ENCODE assay signal across 9 mouse cellular contexts in genomic region chr8:13492198-13492995, GRCm38 (mm10). TPM values are rescaled to one million over a fixed set of nuclear protein-coding genes. Genes with fewer than 3 reads are reported as not detected.
DNase-seq lines count a peak whose midpoint lies in the region; ATAC-seq and TF ChIP-seq lines count a peak whose summit lies in the region.
"Had no signal": no experiment of that assay in that cellular context is flagged by ENCODE, and none has a peak within 500 bp of the region (broad histone marks: within the 10 kb centered on the region; RNA-seq: fewer than 3 reads in every experiment).

No protein-coding gene starts in this region.

- TF ChIP-seq POLR2A in kidney, adult 2 months (IDR thresholded peaks at IDR 0.05; ENCODE audit: low read depth, low read length), result no peak

- H3K36me3 ChIP-seq in midbrain, embryonic 14.5 days (ENCODE audit: control insufficient read depth, insufficient read depth, low read length), result no peaks in the 10 kb centered on the region
- no peaks in the 10 kb centered on the region for H3K36me3 ChIP-seq in midbrain, embryonic 11.5 days (ENCODE audit: control insufficient read depth, insufficient read depth, low read length)
- H3K36me3 ChIP-seq in kidney, adult 2 months (ENCODE audit: control insufficient read depth, insufficient read depth, low read length), result no peaks in the 10 kb centered on the region
- H3K36me3 ChIP-seq in forebrain, embryonic 15.5 days, result no peaks in the 10 kb centered on the region

- H3K4me2 ChIP-seq in midbrain, embryonic 14.5 days (ENCODE audit: low read length), result no peak overlapping the region
- no peak overlapping the region for H3K4me2 ChIP-seq in midbrain, embryonic 11.5 days
- H3K4me2 ChIP-seq in forebrain, embryonic 15.5 days (replicated peaks), result no peak overlapping the region

- H3K9me3 ChIP-seq in midbrain, embryonic 14.5 days (ENCODE audit: control insufficient read depth, low read length), result no peaks in the 10 kb centered on the region
- H3K9me3 ChIP-seq in midbrain, embryonic 11.5 days (ENCODE audit: control insufficient read depth, low read length), result no peaks in the 10 kb centered on the region
- no peaks in the 10 kb centered on the region for H3K9me3 ChIP-seq in forebrain, embryonic 15.5 days

- no peak overlapping the region for H3K9ac ChIP-seq in midbrain, embryonic 14.5 days (replicated peaks; ENCODE audit: low read length)
- no peak overlapping the region for H3K9ac ChIP-seq in midbrain, embryonic 11.5 days (ENCODE audit: low read length)
- H3K9ac ChIP-seq in forebrain, embryonic 15.5 days (replicated peaks), result no peak overlapping the region

- TF ChIP-seq CTCF in kidney, adult 2 months (conservative IDR thresholded peaks at IDR 0.05; ENCODE audit: insufficient read depth, insufficient read length, low read depth, low read length), result no peak

- peaks cover 14% of the 10 kb centered on the region; the same call in 1 of the 2 replicates for H3K4me1 ChIP-seq in midbrain, embryonic 14.5 days (ENCODE audit: control insufficient read depth, insufficient read depth, low read length)
- H3K4me1 ChIP-seq in midbrain, embryonic 11.5 days (ENCODE audit: control insufficient read depth, insufficient read depth, low read length), result peaks cover 4% of the 10 kb centered on the region; the same call in 1 of the 2 replicates
- peaks cover 27% of the 10 kb centered on the region for H3K4me1 ChIP-seq in kidney, adult 2 months (ENCODE audit: control insufficient read depth, insufficient read depth, low read length)
- peaks cover 31% of the 10 kb centered on the region for H3K4me1 ChIP-seq in forebrain, embryonic 15.5 days

- DNase-seq in midbrain, embryonic 14.5 days, result peak; percentile 20
- no peak for DNase-seq in midbrain, embryonic 11.5 days (ENCODE audit: low spot score, missing footprints)
- DNase-seq in kidney, adult 2 months, result peak; percentile 85
- no peak for DNase-seq in spleen, postnatal 10 days (ENCODE audit: low spot score in 2 of 2)
- DNase-seq in B cell, adult 2 months, result no peak

- 0 out of 2 replicates have a peak, but pooled peaks have one; percentile 3 for ATAC-seq in midbrain, embryonic 14.5 days (ENCODE audit: low FRiP score, low TSS enrichment)
- no peak for ATAC-seq in midbrain, embryonic 11.5 days (ENCODE audit: low FRiP score)
- peak; percentile 15; the same call in 1 of the 2 replicates for ATAC-seq in granulocyte monocyte progenitor cell, adult 5-6 weeks (replicated peaks; ENCODE audit: poor library complexity, severe bottlenecking)
- ATAC-seq in megakaryocyte-erythroid progenitor cell, adult 5-6 weeks (replicated peaks; ENCODE audit: low FRiP score, low TSS enrichment, poor library complexity, severe bottlenecking), result 0 out of 2 replicates have a peak, but pooled peaks have one; percentile 23
- no peak for ATAC-seq in forebrain, embryonic 15.5 days (replicated peaks)
- ATAC-seq: Patski had no signal

- peaks cover 12% of the 10 kb centered on the region for H3K27me3 ChIP-seq in midbrain, embryonic 14.5 days (ENCODE audit: control insufficient read depth, insufficient read depth, low read length)
- H3K27me3 ChIP-seq in midbrain, embryonic 11.5 days (ENCODE audit: control insufficient read depth, insufficient read depth, low read length), result peaks cover 17% of the 10 kb centered on the region
- no peaks in the 10 kb centered on the region for H3K27me3 ChIP-seq in kidney, adult 2 months (replicated peaks; ENCODE audit: control insufficient read depth, insufficient read depth, low read length)
- H3K27me3 ChIP-seq in forebrain, embryonic 15.5 days, result peaks cover 21% of the 10 kb centered on the region; the same call in 1 of the 2 replicates
- H3K27me3 ChIP-seq: Patski had no signal

- 53% methylated on average over 9 of the region's 9 CpGs for WGBS in midbrain, embryonic 14.5 days
- WGBS in midbrain, embryonic 11.5 days, result 61% methylated on average over 9 of the region's 9 CpGs
- 18% methylated on average over 9 of the region's 9 CpGs for WGBS in kidney, adult 2 months
- 55% methylated on average over 9 of the region's 9 CpGs for WGBS in forebrain, embryonic 15.5 days

- H3K4me3 ChIP-seq in midbrain, embryonic 14.5 days (replicated peaks; ENCODE audit: low read depth, low read length), result no peak overlapping the region
- no peak overlapping the region for H3K4me3 ChIP-seq in midbrain, embryonic 11.5 days (ENCODE audit: low read depth, low read length)
- H3K4me3 ChIP-seq in kidney, adult 2 months (ENCODE audit: insufficient read depth, low read depth, low read length), result peak overlapping the region; percentile 90
- H3K4me3 ChIP-seq in forebrain, embryonic 15.5 days, result no peak overlapping the region

- no peak overlapping the region for H3K27ac ChIP-seq in midbrain, embryonic 14.5 days (replicated peaks; ENCODE audit: low read depth, low read length)
- no peak overlapping the region for H3K27ac ChIP-seq in midbrain, embryonic 11.5 days (ENCODE audit: low read depth, low read length)
- no peak overlapping the region; the same call in 1 of the 2 replicates for H3K27ac ChIP-seq in kidney, adult 2 months (ENCODE audit: insufficient read depth, low read depth, low read length)
- no peak overlapping the region for H3K27ac ChIP-seq in forebrain, embryonic 15.5 days (replicated peaks)

RNA-seq across cellular contexts. Expression of gene Gas6, which starts 1.9 kb away (rescaled TPM):
- 17.7 and 19.2 TPM in 2 replicates for polyA plus RNA-seq in midbrain, embryonic 14.5 days (2014; fragmentation: Nextera tagmentation; extraction: Ambion mirVana)
- polyA plus RNA-seq in midbrain, embryonic 11.5 days (2014; fragmentation: Nextera tagmentation; extraction: Ambion mirVana), result 7.8 and 8.8 TPM in 2 replicates
- not detected in 2 replicates for total RNA-seq in granulocyte monocyte progenitor cell, adult 5-6 weeks (2014; fragmentation: Nextera tagmentation)
- 0.10 TPM in 1 of 2 replicates, not detected in the other for total RNA-seq in granulocyte monocyte progenitor cell, adult 5-6 weeks (2017)
- 461 and 486 TPM in 2 replicates for polyA plus RNA-seq in kidney, adult 2 months (2012; rRNA removed)
- total RNA-seq in megakaryocyte-erythroid progenitor cell, adult 5-6 weeks (2014; fragmentation: Nextera tagmentation), result not detected in 2 replicates
- total RNA-seq in megakaryocyte-erythroid progenitor cell, adult 5-6 weeks (2017), result 1.3 TPM in 1 of 2 replicates, not detected in the other
- polyA plus RNA-seq in forebrain, embryonic 15.5 days (2015; fragmentation: Nextera tagmentation; extraction: Ambion mirVana), result 21.1 and 23.3 TPM in 2 replicates

RNA-seq across cellular contexts. Expression of gene Tmem255b, which starts 57.4 kb away (rescaled TPM):
- polyA plus RNA-seq in midbrain, embryonic 14.5 days (2014; fragmentation: Nextera tagmentation; extraction: Ambion mirVana), result 0.29 TPM in 1 of 2 replicates, not detected in the other
- polyA plus RNA-seq in midbrain, embryonic 11.5 days (2014; fragmentation: Nextera tagmentation; extraction: Ambion mirVana), result 0.17 and 0.29 TPM in 2 replicates
- total RNA-seq in granulocyte monocyte progenitor cell, adult 5-6 weeks (2014; fragmentation: Nextera tagmentation), result not detected in 2 replicates
- not detected in 2 replicates for total RNA-seq in granulocyte monocyte progenitor cell, adult 5-6 weeks (2017)
- 1.3 and 1.8 TPM in 2 replicates for polyA plus RNA-seq in kidney, adult 2 months (2012; rRNA removed)
- total RNA-seq in megakaryocyte-erythroid progenitor cell, adult 5-6 weeks (2014; fragmentation: Nextera tagmentation), result not detected in 2 replicates
- total RNA-seq in megakaryocyte-erythroid progenitor cell, adult 5-6 weeks (2017), result not detected in 2 replicates
- polyA plus RNA-seq in forebrain, embryonic 15.5 days (2015; fragmentation: Nextera tagmentation; extraction: Ambion mirVana), result 0.36 TPM in 1 of 2 replicates, not detected in the other

Comparison
In these comparisons a context has a peak if more than half of its experiments do, and no peak if none do; other contexts are left out.
1. ATAC-seq: peak in midbrain, embryonic 14.5 days (single experiment), granulocyte monocyte progenitor cell, adult 5-6 weeks (single experiment) and megakaryocyte-erythroid progenitor cell, adult 5-6 weeks (single experiment); none in midbrain, embryonic 11.5 days (single experiment) and forebrain, embryonic 15.5 days (single experiment).
2. DNase-seq: peak in midbrain, embryonic 14.5 days (single experiment) and kidney, adult 2 months (single experiment); none in midbrain, embryonic 11.5 days (single experiment), spleen, postnatal 10 days (0 of 2) and B cell, adult 2 months (0 of 2).
3. RNA of gene Gas6, which starts 1.9 kb away (polyA plus RNA-seq): 461 to 486 TPM in kidney, adult 2 months; 21.1 to 23.3 TPM in forebrain, embryonic 15.5 days, 17.7 to 19.2 TPM in midbrain, embryonic 14.5 days and 7.8 to 8.8 TPM in midbrain, embryonic 11.5 days; every median in the first group is over 10 times any median in the second.